Mouse (Mus musculus) liver, embryonic 16.5 days (tissue): Measurements from ENCODE around the gene Rere. TPM values are rescaled to one million over a fixed set of nuclear protein-coding genes. Genes with fewer than 3 reads are reported as not detected.
A peak's percentile ranks its signal among the peaks of the same experiment; 100 is the strongest.

Source experiments
- ATAC-seq: fragments of 200-750 bp; cut with Nextera tagmentation; 2 replicates; pipeline ENCODE4 v1.8.0; 2017; ENCODE audit warnings: low read depth, mild to moderate bottlenecking, moderate number of reproducible peaks, moderate library complexity
- H3K27ac ChIP-seq: fragments of 300-500 bp; sonication (generic); 2 replicates; pipeline ENCODE4 v1.5.1; 2014; ENCODE audit warnings: mild to moderate bottlenecking, low read length
- H3K27me3 ChIP-seq: fragments of 300-500 bp; sonication (generic); 2 replicates; pipeline ENCODE4 v1.6.1; 2014; ENCODE audit warnings: low read depth, low read length, mixed read lengths; ENCODE audit not compliant: control insufficient read depth, insufficient read depth
- H3K36me3 ChIP-seq: fragments of 300-500 bp; sonication (generic); 2 replicates; pipeline ENCODE4 v1.6.1; 2014; ENCODE audit warnings: mild to moderate bottlenecking; ENCODE audit not compliant: control insufficient read depth, insufficient read depth
- H3K4me1 ChIP-seq: fragments of 300-500 bp; sonication (generic); 2 replicates; pipeline ENCODE4 v1.6.1; 2014; ENCODE audit warnings: low read depth, low read length, mixed read lengths; ENCODE audit not compliant: control insufficient read depth
- H3K4me2 ChIP-seq: fragments of 300-500 bp; sonication (generic); 2 replicates; pipeline ENCODE4 v1.6.1; 2014; ENCODE audit warnings: low read depth, low read length, mixed read lengths
- H3K4me3 ChIP-seq: fragments of 300-500 bp; sonication (generic); 2 replicates; pipeline ENCODE4 v1.5.1; 2014; ENCODE audit warnings: low read depth, mild to moderate bottlenecking, low read length
- H3K9ac ChIP-seq: fragments of 300-500 bp; sonication (generic); 2 replicates; pipeline ENCODE4 v1.6.1; 2014; ENCODE audit warnings: low read depth, low read length
- H3K9me3 ChIP-seq: fragments of 300-500 bp; sonication (generic); replicated peaks from 2 replicates; pipeline ENCODE4 v1.6.1; 2016; ENCODE audit warnings: low read length; ENCODE audit not compliant: control insufficient read depth
- WGBS: fragments of 180-500 bp; shearing (Covaris S2); extraction: QIAGEN DNeasy Blood & Tissue Kit; methylation state at CpG from one replicate; pipeline ENCODE4 v1.1.7; 2014; ENCODE audit not compliant: insufficient replicate concordance; 5-methylcytosine and 5-hydroxymethylcytosine counted together
- polyA plus RNA-seq: library from polyadenylated mRNA; unstranded; fragments of >200 nt; fragmentation: Nextera tagmentation; extraction: Ambion mirVana; gene quantifications from 2 replicates; pipeline ENCODE4 v1.2.1, GENCODE M21; 2015

The Rere gene
- polyA plus RNA-seq, 1 experiment from 2014 or later: 6.8 TPM

GRCm38 (mm10) chr4:150239087-150239480 lies 42.4 kb upstream of the Rere start:
- H3K27me3 ChIP-seq: no peaks in the 10 kb centered on the region
- H3K4me3 ChIP-seq: peak overlapping the region; percentile 87
- H3K36me3 ChIP-seq: peaks cover 34% of the 10 kb centered on the region
- H3K4me2 ChIP-seq: peak overlapping the region; percentile 95
- no peak for ATAC-seq
- H3K9ac ChIP-seq: no peak overlapping the region
- H3K9me3 ChIP-seq: no peaks in the 10 kb centered on the region
- 51% methylated on average over 5 of the region's 5 CpGs for WGBS
- peak overlapping the region; percentile 41 for H3K27ac ChIP-seq
- peaks cover 51% of the 10 kb centered on the region for H3K4me1 ChIP-seq

- H3K27ac ChIP-seq: peak overlapping the region; percentile 41
- no peak overlapping the region for H3K9ac ChIP-seq
- H3K4me1 ChIP-seq: peaks cover 51% of the 10 kb centered on the region
- H3K4me3 ChIP-seq: peak overlapping the region; percentile 87; the same call in 1 of the 2 replicates
- H3K36me3 ChIP-seq: peaks cover 38% of the 10 kb centered on the region
- H3K9me3 ChIP-seq: no peaks in the 10 kb centered on the region
- no peak for ATAC-seq
- peak overlapping the region; percentile 95 for H3K4me2 ChIP-seq
- WGBS: 32% methylated on average over 6 of the region's 6 CpGs
- no peaks in the 10 kb centered on the region for H3K27me3 ChIP-seq
Observed at GRCm38 (mm10) chr4:150239503-150239902, 41.9 kb upstream of the Rere start.

GRCm38 (mm10) chr4:150239951-150240368 lies 41.5 kb upstream of the Rere start:
- 0 out of 2 replicates have a peak overlapping the region, but pooled peaks have one; percentile 20 for H3K4me3 ChIP-seq
- H3K36me3 ChIP-seq: peaks cover 41% of the 10 kb centered on the region
- H3K27me3 ChIP-seq: no peaks in the 10 kb centered on the region
- H3K4me1 ChIP-seq: peaks cover 48% of the 10 kb centered on the region
- no peaks in the 10 kb centered on the region for H3K9me3 ChIP-seq
- no peak for ATAC-seq
- WGBS: 8% methylated on average over 6 of the region's 6 CpGs
- H3K4me2 ChIP-seq: 0 out of 2 replicates have a peak overlapping the region, but pooled peaks have one; percentile 28
- no peak overlapping the region for H3K9ac ChIP-seq
- H3K27ac ChIP-seq: peak overlapping the region; percentile 15; the same call in 1 of the 2 replicates

- no peak for ATAC-seq
- 86% methylated on average over 1 of the region's 1 CpGs for WGBS
- H3K4me1 ChIP-seq: peaks cover 43% of the 10 kb centered on the region
- no peak overlapping the region for H3K27ac ChIP-seq
- no peaks in the 10 kb centered on the region for H3K9me3 ChIP-seq
- no peaks in the 10 kb centered on the region for H3K27me3 ChIP-seq
- no peak overlapping the region for H3K4me3 ChIP-seq
- H3K36me3 ChIP-seq: peaks cover 41% of the 10 kb centered on the region
- no peak overlapping the region for H3K4me2 ChIP-seq
- no peak overlapping the region for H3K9ac ChIP-seq
Observed at GRCm38 (mm10) chr4:150240381-150240886, 41.0 kb upstream of the Rere start.

GRCm38 (mm10) chr4:150241708-150242107 lies 39.7 kb upstream of the Rere start:
- H3K9me3 ChIP-seq: no peaks in the 10 kb centered on the region
- H3K27me3 ChIP-seq: no peaks in the 10 kb centered on the region
- no peak overlapping the region for H3K4me2 ChIP-seq
- ATAC-seq: no peak
- peaks cover 35% of the 10 kb centered on the region for H3K4me1 ChIP-seq
- no peak overlapping the region for H3K4me3 ChIP-seq
- WGBS: 64% methylated on average over 4 of the region's 4 CpGs
- no peak overlapping the region for H3K27ac ChIP-seq
- H3K36me3 ChIP-seq: peaks cover 50% of the 10 kb centered on the region
- H3K9ac ChIP-seq: no peak overlapping the region; the same call in 1 of the 2 replicates

GRCm38 (mm10) chr4:150242745-150243144 lies 38.7 kb upstream of the Rere start:
- ATAC-seq: no peak
- WGBS: 56% methylated on average over 5 of the region's 5 CpGs
- H3K36me3 ChIP-seq: peaks cover 60% of the 10 kb centered on the region
- H3K4me3 ChIP-seq: no peak overlapping the region
- H3K27ac ChIP-seq: no peak overlapping the region
- H3K4me2 ChIP-seq: no peak overlapping the region
- no peaks in the 10 kb centered on the region for H3K9me3 ChIP-seq
- no peaks in the 10 kb centered on the region for H3K27me3 ChIP-seq
- no peak overlapping the region for H3K9ac ChIP-seq
- peaks cover 30% of the 10 kb centered on the region for H3K4me1 ChIP-seq

- no peak overlapping the region for H3K9ac ChIP-seq
- no peaks in the 10 kb centered on the region for H3K27me3 ChIP-seq
- H3K27ac ChIP-seq: no peak overlapping the region
- no peaks in the 10 kb centered on the region for H3K9me3 ChIP-seq
- no peak for ATAC-seq
- no peak overlapping the region for H3K4me2 ChIP-seq
- H3K36me3 ChIP-seq: peaks cover 72% of the 10 kb centered on the region
- H3K4me1 ChIP-seq: peaks cover 6% of the 10 kb centered on the region
- WGBS: 59% methylated on average over 2 of the region's 2 CpGs
- no peak overlapping the region for H3K4me3 ChIP-seq
Observed at GRCm38 (mm10) chr4:150245876-150246275, 35.6 kb upstream of the Rere start.

- H3K9ac ChIP-seq: no peak overlapping the region
- no peak overlapping the region for H3K4me2 ChIP-seq
- H3K4me3 ChIP-seq: no peak overlapping the region
- no peak overlapping the region for H3K27ac ChIP-seq
- 56% methylated on average over 5 of the region's 5 CpGs for WGBS
- H3K27me3 ChIP-seq: no peaks in the 10 kb centered on the region
- H3K9me3 ChIP-seq: no peaks in the 10 kb centered on the region
- peak; percentile 40 for ATAC-seq
- H3K4me1 ChIP-seq: no peaks in the 10 kb centered on the region
- peaks cover 53% of the 10 kb centered on the region for H3K36me3 ChIP-seq
Observed at GRCm38 (mm10) chr4:150248009-150248408, 33.4 kb upstream of the Rere start.

- Histone ChIP-seq H3K9me3 (no peaks in the 10 kb centered on the region), H3K27me3 (no peaks in the 10 kb centered on the region), H3K4me3 (no peak overlapping the region), H3K4me1 (no peaks in the 10 kb centered on the region), H3K27ac (no peak overlapping the region), H3K4me2 (no peak overlapping the region), H3K36me3 (peaks cover 44% of the 10 kb centered on the region), H3K9ac (no peak overlapping the region)
- ATAC-seq: no peak
- 82% methylated on average over 5 of the region's 5 CpGs for WGBS
Observed at GRCm38 (mm10) chr4:150248917-150249316, 32.5 kb upstream of the Rere start.
